Mouse (Mus musculus): Measurements from ENCODE around the gene Ube4a. TPM values are rescaled to one million over a fixed set of nuclear protein-coding genes. Genes with fewer than 3 reads are reported as not detected.

Gene Ube4a
- polyA plus RNA-seq, 1 experiment, result 13.7 TPM

GRCm38 (mm10) chr9:44986242-44986781 is 20.9 kb upstream of the Ube4a start:
- Histone ChIP-seq H3K79me3 (ENCODE audit: low read depth) (no peaks in the 10 kb centered on the region), H3ac (ENCODE audit: control insufficient read depth, insufficient read length, low read depth) (no peak overlapping the region), H3K4me3 (ENCODE audit: insufficient read depth, poor library complexity, severe bottlenecking) (no peak overlapping the region), H3K27me3 (ENCODE audit: control insufficient read depth, insufficient read depth, insufficient read length) (peaks cover 12% of the 10 kb centered on the region), H3K79me2 (ENCODE audit: control insufficient read depth, insufficient read depth) (no peaks in the 10 kb centered on the region), H3K36me3 (ENCODE audit: control insufficient read depth, insufficient read depth) (no peaks in the 10 kb centered on the region)
- TF ChIP-seq MAX (IDR thresholded peaks at IDR 0.05), result no peak
- no peak for TF ChIP-seq FOSL1 (IDR thresholded peaks at IDR 0.05; ENCODE audit: insufficient read depth, low read length, poor library complexity, severe bottlenecking)
- no peak for TF ChIP-seq MYOD1 (IDR thresholded peaks at IDR 0.05; ENCODE audit: control insufficient read depth, insufficient read length, low read depth)
- no peak for TF ChIP-seq CEBPB (IDR thresholded peaks at IDR 0.05; ENCODE audit: low read depth)
- no peak for TF ChIP-seq CTCF (IDR thresholded peaks at IDR 0.05; ENCODE audit: control insufficient read depth, insufficient read depth, insufficient read length)
- TF ChIP-seq MYOG (IDR thresholded peaks at IDR 0.05; ENCODE audit: control insufficient read depth, extremely low read depth, insufficient read length), result no peak

DNA sequence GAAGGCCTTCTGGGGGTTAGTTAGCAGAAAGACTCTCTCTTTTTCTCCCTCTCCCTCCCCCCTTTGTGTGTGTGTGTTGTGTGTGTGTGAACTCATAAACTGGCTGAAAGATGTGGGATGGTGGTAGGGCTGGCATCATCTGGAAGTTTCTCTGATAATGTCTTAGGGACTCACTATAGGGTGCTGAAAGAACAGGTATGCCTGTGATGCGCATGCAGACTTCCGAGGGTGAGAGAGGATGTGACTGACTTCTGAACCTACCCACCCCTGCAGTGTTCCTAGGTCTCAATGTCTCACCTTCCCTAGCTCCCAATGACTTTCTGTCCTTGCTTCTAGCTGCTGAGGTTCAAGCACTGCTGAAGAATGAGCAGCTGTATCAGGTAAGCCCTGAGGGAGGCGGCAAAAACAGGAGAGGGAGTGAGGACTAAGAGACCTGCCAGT is 20.3 kb upstream of the Ube4a start:
- Histone ChIP-seq H3ac (ENCODE audit: control insufficient read depth, insufficient read length, low read depth) (no peak overlapping the region), H3K27me3 (ENCODE audit: control insufficient read depth, insufficient read depth, insufficient read length) (peaks cover 15% of the 10 kb centered on the region)
- no peak for TF ChIP-seq USF1 (IDR thresholded peaks at IDR 0.05; ENCODE audit: low read depth)
- no peak for TF ChIP-seq MYOD1 (IDR thresholded peaks at IDR 0.05; ENCODE audit: control insufficient read depth, insufficient read length, low read depth)
- no peak for TF ChIP-seq CTCF (IDR thresholded peaks at IDR 0.05; ENCODE audit: control insufficient read depth, insufficient read depth, insufficient read length)
- TF ChIP-seq CEBPB (IDR thresholded peaks at IDR 0.05; ENCODE audit: low read depth), result no peak
- TF ChIP-seq FOSL1 (IDR thresholded peaks at IDR 0.05; ENCODE audit: insufficient read depth, low read length, poor library complexity, severe bottlenecking), result no peak
- TF ChIP-seq MYOG (IDR thresholded peaks at IDR 0.05; ENCODE audit: control insufficient read depth, extremely low read depth, insufficient read length), result no peak
- TF ChIP-seq MAX (IDR thresholded peaks at IDR 0.05), result no peak

GRCm38 (mm10) chr9:44983001-44983400 is 17.6 kb upstream of the Ube4a start:
- H3K27me3 ChIP-seq (ENCODE audit: control insufficient read depth, insufficient read depth, insufficient read length), result peaks cover 30% of the 10 kb centered on the region

More for the DNA sequence above, 20.3 kb upstream of the Ube4a start:
- Histone ChIP-seq H3K36me3 (ENCODE audit: control insufficient read depth, insufficient read depth) (no peaks in the 10 kb centered on the region), H3K4me3 (ENCODE audit: insufficient read depth, poor library complexity, severe bottlenecking) (no peak overlapping the region), H3K79me3 (ENCODE audit: low read depth) (no peaks in the 10 kb centered on the region), H3K79me2 (ENCODE audit: control insufficient read depth, insufficient read depth) (no peaks in the 10 kb centered on the region)

GRCm38 (mm10) chr9:44982531-44982930 is 17.1 kb upstream of the Ube4a start:
- TF ChIP-seq CEBPB (IDR thresholded peaks at IDR 0.05; ENCODE audit: low read depth) (no peak), USF1 (IDR thresholded peaks at IDR 0.05; ENCODE audit: low read depth) (no peak), MAX (IDR thresholded peaks at IDR 0.05) (no peak), FOSL1 (IDR thresholded peaks at IDR 0.05; ENCODE audit: insufficient read depth, low read length, poor library complexity, severe bottlenecking) (no peak), MYOD1 (IDR thresholded peaks at IDR 0.05; ENCODE audit: control insufficient read depth, insufficient read length, low read depth) (no peak), CTCF (IDR thresholded peaks at IDR 0.05; ENCODE audit: control insufficient read depth, insufficient read depth, insufficient read length) (no peak), MYOG (IDR thresholded peaks at IDR 0.05; ENCODE audit: control insufficient read depth, extremely low read depth, insufficient read length) (no peak)
- Histone ChIP-seq H3K4me3 (ENCODE audit: insufficient read depth, poor library complexity, severe bottlenecking) (no peak overlapping the region), H3K79me2 (ENCODE audit: control insufficient read depth, insufficient read depth) (no peaks in the 10 kb centered on the region), H3K79me3 (ENCODE audit: low read depth) (no peaks in the 10 kb centered on the region), H3ac (ENCODE audit: control insufficient read depth, insufficient read length, low read depth) (no peak overlapping the region), H3K27me3 (ENCODE audit: control insufficient read depth, insufficient read depth, insufficient read length) (peaks cover 30% of the 10 kb centered on the region), H3K36me3 (ENCODE audit: control insufficient read depth, insufficient read depth) (no peaks in the 10 kb centered on the region)

More at GRCm38 (mm10) chr9:44983001-44983400, 17.6 kb upstream of the Ube4a start:
- TF ChIP-seq MYOD1 (IDR thresholded peaks at IDR 0.05; ENCODE audit: control insufficient read depth, insufficient read length, low read depth), result no peak
- TF ChIP-seq FOSL1 (IDR thresholded peaks at IDR 0.05; ENCODE audit: insufficient read depth, low read length, poor library complexity, severe bottlenecking), result no peak
- no peak for TF ChIP-seq CEBPB (IDR thresholded peaks at IDR 0.05; ENCODE audit: low read depth)
- no peak for TF ChIP-seq MYOG (IDR thresholded peaks at IDR 0.05; ENCODE audit: control insufficient read depth, extremely low read depth, insufficient read length)
- TF ChIP-seq USF1 (IDR thresholded peaks at IDR 0.05; ENCODE audit: low read depth), result no peak
- no peak for TF ChIP-seq MAX (IDR thresholded peaks at IDR 0.05)
- no peak for TF ChIP-seq CTCF (IDR thresholded peaks at IDR 0.05; ENCODE audit: control insufficient read depth, insufficient read depth, insufficient read length)
- Histone ChIP-seq H3K79me3 (ENCODE audit: low read depth) (no peaks in the 10 kb centered on the region), H3ac (ENCODE audit: control insufficient read depth, insufficient read length, low read depth) (no peak overlapping the region), H3K36me3 (ENCODE audit: control insufficient read depth, insufficient read depth) (no peaks in the 10 kb centered on the region), H3K4me3 (ENCODE audit: insufficient read depth, poor library complexity, severe bottlenecking) (no peak overlapping the region), H3K79me2 (ENCODE audit: control insufficient read depth, insufficient read depth) (no peaks in the 10 kb centered on the region)

- Histone ChIP-seq H3K4me3 (ENCODE audit: insufficient read depth, poor library complexity, severe bottlenecking) (no peak overlapping the region), H3K27me3 (ENCODE audit: control insufficient read depth, insufficient read depth, insufficient read length) (peaks cover 30% of the 10 kb centered on the region), H3K36me3 (ENCODE audit: control insufficient read depth, insufficient read depth) (no peaks in the 10 kb centered on the region), H3ac (ENCODE audit: control insufficient read depth, insufficient read length, low read depth) (no peak overlapping the region), H3K79me3 (ENCODE audit: low read depth) (no peaks in the 10 kb centered on the region), H3K79me2 (ENCODE audit: control insufficient read depth, insufficient read depth) (no peaks in the 10 kb centered on the region)
- TF ChIP-seq FOSL1 (IDR thresholded peaks at IDR 0.05; ENCODE audit: insufficient read depth, low read length, poor library complexity, severe bottlenecking) (no peak), CEBPB (IDR thresholded peaks at IDR 0.05; ENCODE audit: low read depth) (no peak), CTCF (IDR thresholded peaks at IDR 0.05; ENCODE audit: control insufficient read depth, insufficient read depth, insufficient read length) (no peak), MYOG (IDR thresholded peaks at IDR 0.05; ENCODE audit: control insufficient read depth, extremely low read depth, insufficient read length) (no peak), MAX (IDR thresholded peaks at IDR 0.05) (no peak), MYOD1 (IDR thresholded peaks at IDR 0.05; ENCODE audit: control insufficient read depth, insufficient read length, low read depth) (no peak)
Measured at GRCm38 (mm10) chr9:44982081-44982480, 16.7 kb upstream of the Ube4a start.
